Mouse (Mus musculus) fat pad, adult 2 months (tissue): Measurements from ENCODE around the gene Sema4d.

ENCODE experiments used
- DNase-seq: peaks from one replicate; pipeline ENCODE4 v3.0.0-alpha.2; 2011; ENCODE audit warnings: low read depth, low spot score; ENCODE audit errors: extremely low read depth

The Sema4d gene

GRCm38 (mm10) chr13:51755584-51755983 is 38.0 kb downstream of the Sema4d start:
- no peak for DNase-seq

- DNase-seq = no peak
Measured at GRCm38 (mm10) chr13:51754559-51755126, 38.9 kb downstream of the Sema4d start.

GRCm38 (mm10) chr13:51753802-51754444 is 39.6 kb downstream of the Sema4d start:
- no peak for DNase-seq

GRCm38 (mm10) chr13:51753168-51753465 is 40.4 kb downstream of the Sema4d start:
- DNase-seq = no peak

- no peak for DNase-seq
Measured at GRCm38 (mm10) chr13:51752346-51753167, 41.0 kb downstream of the Sema4d start.

GRCm38 (mm10) chr13:51749578-51750345 is 43.8 kb downstream of the Sema4d start:
- no peak for DNase-seq

GRCm38 (mm10) chr13:51748009-51748552 is 45.5 kb downstream of the Sema4d start:
- DNase-seq = no peak

GRCm38 (mm10) chr13:51747069-51747468 is 46.5 kb downstream of the Sema4d start:
- DNase-seq = no peak

- no peak for DNase-seq
Measured at GRCm38 (mm10) chr13:51745862-51746261, 47.7 kb downstream of the Sema4d start.

- no peak for DNase-seq
Measured at GRCm38 (mm10) chr13:51743855-51744254, 49.7 kb downstream of the Sema4d start.

GRCm38 (mm10) chr13:51742551-51743052 is 50.9 kb downstream of the Sema4d start:
- DNase-seq = no peak

GRCm38 (mm10) chr13:51740776-51741175 is 52.8 kb downstream of the Sema4d start:
- DNase-seq = no peak

- no peak for DNase-seq
Measured at GRCm38 (mm10) chr13:51739713-51740112, 53.8 kb downstream of the Sema4d start.

GRCm38 (mm10) chr13:51738531-51739117 is 54.9 kb downstream of the Sema4d start:
- no peak for DNase-seq

- DNase-seq = no peak
Measured at GRCm38 (mm10) chr13:51737949-51738513, 55.5 kb downstream of the Sema4d start.

GRCm38 (mm10) chr13:51737033-51737948 is 56.3 kb downstream of the Sema4d start:
- DNase-seq = no peak

GRCm38 (mm10) chr13:51736007-51736911 is 57.3 kb downstream of the Sema4d start:
- no peak for DNase-seq

GRCm38 (mm10) chr13:51734556-51734955 is 59.0 kb downstream of the Sema4d start:
- DNase-seq = no peak
